Mouse (Mus musculus) lung, embryonic 14.5 days (tissue): ENCODE results near the gene C1qtnf1. TPM values are rescaled to one million over a fixed set of nuclear protein-coding genes. Genes with fewer than 3 reads are reported as not detected.
A peak's percentile ranks its signal among the peaks of the same experiment; 100 is the strongest.

ENCODE experiments used
- ATAC-seq: fragments of 200-750 bp; cut with Nextera tagmentation; 2 replicates; pipeline ENCODE4 v1.8.0; 2017; ENCODE audit warnings: mild to moderate bottlenecking, moderate TSS enrichment, moderate library complexity; ENCODE audit not compliant: insufficient read depth
- DNase-seq: peaks from one replicate; pipeline ENCODE4 v3.0.0-alpha.2; 2015
- H3K27ac ChIP-seq: fragments of 300-500 bp; sonication (generic); 2 replicates; pipeline ENCODE4 v1.5.1; 2014; ENCODE audit warnings: low read depth, mild to moderate bottlenecking, moderate library complexity
- H3K27me3 ChIP-seq: fragments of 300-500 bp; sonication (generic); 2 replicates; pipeline ENCODE4 v1.6.1; 2014; ENCODE audit warnings: low read length, control low read depth; ENCODE audit not compliant: insufficient read depth
- H3K36me3 ChIP-seq: fragments of 300-500 bp; sonication (generic); 2 replicates; pipeline ENCODE4 v1.6.1; 2014; ENCODE audit warnings: control low read depth; ENCODE audit not compliant: insufficient read depth
- H3K4me1 ChIP-seq: fragments of 300-500 bp; sonication (generic); 2 replicates; pipeline ENCODE4 v1.6.1; 2014; ENCODE audit warnings: antibody characterized with exemption, control low read depth; ENCODE audit not compliant: insufficient read depth
- H3K4me2 ChIP-seq: fragments of 300-500 bp; sonication (generic); 2 replicates; pipeline ENCODE4 v1.6.1; 2014; ENCODE audit warnings: mild to moderate bottlenecking
- H3K4me3 ChIP-seq: fragments of 300-500 bp; sonication (generic); 2 replicates; pipeline ENCODE4 v1.5.1; 2014; ENCODE audit warnings: low read depth, low read length
- H3K9ac ChIP-seq: fragments of 300-500 bp; sonication (generic); 2 replicates; pipeline ENCODE4 v1.6.1; 2014
- H3K9me3 ChIP-seq: fragments of 300-500 bp; sonication (generic); 2 replicates; pipeline ENCODE4 v1.6.1; 2016; ENCODE audit warnings: low read depth, low read length, control low read depth
- CTCF ChIP-seq: IDR thresholded peaks from 2 replicates; pipeline ENCODE4 v1.5.1; 2016; ENCODE audit warnings: antibody characterized with exemption, low read depth
- WGBS: fragments of 180-500 bp; shearing (Covaris S2); extraction: QIAGEN DNeasy Blood & Tissue Kit; methylation state at CpG from one replicate; pipeline ENCODE4 v1.1.7; 2014; 5-methylcytosine and 5-hydroxymethylcytosine counted together
- polyA plus RNA-seq: library from polyadenylated mRNA; unstranded; fragments of >200 nt; fragmentation: Nextera tagmentation; extraction: Ambion mirVana; gene quantifications from 2 replicates; pipeline ENCODE4 v1.2.1, GENCODE M21; 2014

C1qtnf1 gene
- polyA plus RNA-seq, 1 experiment from 2014 or later = 7.7 TPM

GRCm38 (mm10) chr11:118428460-118428868 is 461 bp downstream of the C1qtnf1 start:
- Histone ChIP-seq H3K9ac (peak overlapping the region; percentile 39; the same call in 1 of the 2 replicates), H3K27me3 (no peaks in the 10 kb centered on the region), H3K9me3 (no peaks in the 10 kb centered on the region), H3K4me2 (peak overlapping the region; percentile 65), H3K4me3 (peak overlapping the region; percentile 34), H3K36me3 (no peaks in the 10 kb centered on the region), H3K27ac (peak overlapping the region; percentile 73), H3K4me1 (peaks cover 35% of the 10 kb centered on the region)
- DNase-seq (peak; percentile 58), ATAC-seq (peak; percentile 54; the same call in 1 of the 2 replicates)
- TF ChIP-seq CTCF = no peak
- 7% methylated on average over 11 of the region's 11 CpGs for whole genome bisulfite sequencing

GRCm38 (mm10) chr11:118428944-118429709 is 1.1 kb downstream of the C1qtnf1 start:
- H3K4me1 ChIP-seq = peaks cover 33% of the 10 kb centered on the region
- peak overlapping the region; percentile 39; the same call in 1 of the 2 replicates for H3K9ac ChIP-seq
- peak; percentile 47 for DNase-seq
- TF ChIP-seq CTCF = no peak
- H3K27ac ChIP-seq = peak overlapping the region; percentile 73
- H3K4me3 ChIP-seq = peak overlapping the region; percentile 34
- no peaks in the 10 kb centered on the region for H3K36me3 ChIP-seq
- H3K4me2 ChIP-seq = peak overlapping the region; percentile 65
- no peaks in the 10 kb centered on the region for H3K9me3 ChIP-seq
- WGBS = 30% methylated on average over 8 of the region's 8 CpGs
- 0 out of 2 replicates have a peak, but pooled peaks have one; percentile 8 for ATAC-seq
- H3K27me3 ChIP-seq = no peaks in the 10 kb centered on the region

GRCm38 (mm10) chr11:118430291-118430885 is 2.4 kb downstream of the C1qtnf1 start:
- Histone ChIP-seq H3K4me1 (peaks cover 28% of the 10 kb centered on the region), H3K9me3 (no peaks in the 10 kb centered on the region), H3K27me3 (no peaks in the 10 kb centered on the region), H3K9ac (0 out of 2 replicates have a peak overlapping the region, but pooled peaks have one; percentile 13), H3K4me3 (no peak overlapping the region), H3K36me3 (no peaks in the 10 kb centered on the region), H3K4me2 (peak overlapping the region; percentile 65; the same call in 1 of the 2 replicates), H3K27ac (0 out of 2 replicates have a peak overlapping the region, but pooled peaks have one; percentile 19)
- ATAC-seq (no peak), DNase-seq (no peak)
- no peak for TF ChIP-seq CTCF
- 11% methylated on average over 4 of the region's 4 CpGs for WGBS

GRCm38 (mm10) chr11:118431100-118431948 is 3.3 kb downstream of the C1qtnf1 start:
- Histone ChIP-seq H3K27ac (peak overlapping the region; percentile 6; the same call in 1 of the 2 replicates), H3K4me3 (no peak overlapping the region), H3K27me3 (no peaks in the 10 kb centered on the region), H3K36me3 (no peaks in the 10 kb centered on the region), H3K9ac (no peak overlapping the region), H3K9me3 (no peaks in the 10 kb centered on the region), H3K4me2 (no peak overlapping the region), H3K4me1 (peaks cover 30% of the 10 kb centered on the region)
- 79% methylated on average over 16 of the region's 16 CpGs for WGBS
- ATAC-seq (no peak), DNase-seq (no peak)
- no peak for TF ChIP-seq CTCF

- peak overlapping the region; percentile 51 for H3K9ac ChIP-seq
- no peaks in the 10 kb centered on the region for H3K9me3 ChIP-seq
- DNase-seq (peak; percentile 76), ATAC-seq (0 out of 2 replicates have a peak, but pooled peaks have one; percentile 29)
- no peak for TF ChIP-seq CTCF
- peak overlapping the region; percentile 32 for H3K4me3 ChIP-seq
- peak overlapping the region; percentile 61 for H3K4me2 ChIP-seq
- no peaks in the 10 kb centered on the region for H3K36me3 ChIP-seq
- H3K4me1 ChIP-seq = peaks cover 25% of the 10 kb centered on the region; the same call in 1 of the 2 replicates
- no peaks in the 10 kb centered on the region for H3K27me3 ChIP-seq
- peak overlapping the region; percentile 65; the same call in 1 of the 2 replicates for H3K27ac ChIP-seq
- WGBS = 40% methylated on average over 10 of the region's 10 CpGs
Measured at GRCm38 (mm10) chr11:118433398-118433868, 5.4 kb downstream of the C1qtnf1 start.

- TF ChIP-seq CTCF = no peak
- Histone ChIP-seq H3K9me3 (no peaks in the 10 kb centered on the region), H3K4me1 (peaks cover 20% of the 10 kb centered on the region; the same call in 1 of the 2 replicates), H3K4me3 (peak overlapping the region; percentile 32), H3K9ac (peak overlapping the region; percentile 51), H3K27me3 (no peaks in the 10 kb centered on the region), H3K4me2 (peak overlapping the region; percentile 61), H3K36me3 (no peaks in the 10 kb centered on the region), H3K27ac (peak overlapping the region; percentile 65; the same call in 1 of the 2 replicates)
- 32% methylated on average over 13 of the region's 13 CpGs for WGBS
- DNase-seq (no peak), ATAC-seq (no peak)
Measured at GRCm38 (mm10) chr11:118434093-118434492, 6.1 kb downstream of the C1qtnf1 start.
